Mouse (Mus musculus): ENCODE data around the gene Mettl8. TPM values are rescaled to one million over a fixed set of nuclear protein-coding genes. Genes with fewer than 3 reads are reported as not detected.

Gene Mettl8
- polyA plus RNA-seq, 1 experiment, result 13.3 TPM

- no peak for DNase-seq (ENCODE audit: extremely low spot score in 1 of 2, low spot score in 1 of 2)
Measured at GRCm38 (mm10) chr2:71037447-71037846, 17.9 kb downstream of the Mettl8 start.

- no peak for DNase-seq (ENCODE audit: extremely low spot score in 1 of 2, low spot score in 1 of 2)
Measured at GRCm38 (mm10) chr2:71033987-71034386, 21.4 kb downstream of the Mettl8 start.

DNA sequence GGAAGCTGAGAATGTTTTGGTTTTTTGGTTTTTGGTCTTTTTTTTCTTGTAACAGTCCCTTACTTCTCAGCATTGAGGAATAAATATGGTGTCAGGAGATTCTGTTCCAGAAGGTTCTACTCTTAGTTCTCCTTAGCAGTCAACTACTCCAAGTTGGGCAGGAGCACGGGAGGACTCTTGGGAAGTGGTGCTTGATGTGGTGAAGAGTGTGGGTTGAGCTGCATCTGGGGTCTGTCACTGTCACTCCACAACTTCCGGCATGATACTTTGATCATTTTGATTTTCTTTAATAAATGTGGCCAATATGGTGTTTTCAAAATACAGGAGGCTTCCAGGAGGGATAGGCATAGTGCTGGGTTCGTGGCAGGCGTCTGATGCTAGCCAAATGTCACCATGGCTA, 22.4 kb downstream of the Mettl8 start:
- no peak for DNase-seq (ENCODE audit: extremely low spot score in 1 of 2, low spot score in 1 of 2)

- DNase-seq (ENCODE audit: extremely low spot score in 1 of 2, low spot score in 1 of 2), result no peak
Measured at GRCm38 (mm10) chr2:71031973-71032794, 23.2 kb downstream of the Mettl8 start.

- DNase-seq (ENCODE audit: extremely low spot score in 1 of 2, low spot score in 1 of 2), result no peak
Measured at GRCm38 (mm10) chr2:71030663-71031062, 24.7 kb downstream of the Mettl8 start.

DNA sequence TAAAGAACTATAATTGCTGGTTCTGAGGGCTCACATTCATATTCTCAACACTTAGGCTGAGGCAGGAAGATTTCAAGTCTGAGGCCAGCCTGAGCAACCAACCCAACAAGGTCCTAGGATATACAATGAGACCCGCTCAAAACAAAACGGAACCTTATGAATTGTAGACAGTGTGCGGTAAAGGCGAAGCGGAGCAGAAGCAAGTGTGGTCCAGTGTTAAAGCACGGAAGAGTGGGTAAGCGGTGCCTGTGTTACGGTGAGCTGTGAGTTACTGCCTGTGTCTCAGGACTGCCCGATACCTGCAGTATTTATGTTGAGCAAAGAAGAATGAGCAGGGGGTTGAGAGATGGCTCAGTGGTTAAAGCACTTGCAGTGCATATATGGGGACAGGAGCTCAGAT, 27.8 kb downstream of the Mettl8 start:
- no peak for DNase-seq (ENCODE audit: extremely low spot score in 1 of 2, low spot score in 1 of 2)

GRCm38 (mm10) chr2:71026787-71027186, 28.6 kb downstream of the Mettl8 start:
- no peak for DNase-seq (ENCODE audit: extremely low spot score in 1 of 2, low spot score in 1 of 2)

- DNase-seq (ENCODE audit: extremely low spot score in 1 of 2, low spot score in 1 of 2), result no peak
Measured at GRCm38 (mm10) chr2:71025576-71026315, 29.6 kb downstream of the Mettl8 start.

DNA sequence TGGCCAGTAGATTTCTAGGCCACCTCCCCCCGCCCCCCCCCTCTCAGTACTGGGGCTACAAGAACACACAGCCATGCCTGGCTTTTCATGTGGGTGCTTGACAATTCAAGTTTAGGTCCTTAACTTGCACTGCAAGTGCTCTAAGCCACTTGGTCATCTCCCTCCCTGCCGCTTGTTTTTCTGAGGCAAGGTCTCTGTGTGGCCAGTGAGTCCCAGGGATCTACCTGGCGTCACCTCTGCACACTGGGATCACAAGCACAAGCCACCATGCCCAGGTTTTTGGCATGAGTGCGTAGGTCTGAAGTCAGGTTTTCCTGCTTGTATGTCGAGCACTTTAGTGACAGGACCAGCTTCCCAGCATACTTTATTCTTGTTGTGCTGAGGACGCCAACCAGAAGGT, 31.4 kb downstream of the Mettl8 start:
- DNase-seq (ENCODE audit: extremely low spot score in 1 of 2, low spot score in 1 of 2), result no peak

DNA sequence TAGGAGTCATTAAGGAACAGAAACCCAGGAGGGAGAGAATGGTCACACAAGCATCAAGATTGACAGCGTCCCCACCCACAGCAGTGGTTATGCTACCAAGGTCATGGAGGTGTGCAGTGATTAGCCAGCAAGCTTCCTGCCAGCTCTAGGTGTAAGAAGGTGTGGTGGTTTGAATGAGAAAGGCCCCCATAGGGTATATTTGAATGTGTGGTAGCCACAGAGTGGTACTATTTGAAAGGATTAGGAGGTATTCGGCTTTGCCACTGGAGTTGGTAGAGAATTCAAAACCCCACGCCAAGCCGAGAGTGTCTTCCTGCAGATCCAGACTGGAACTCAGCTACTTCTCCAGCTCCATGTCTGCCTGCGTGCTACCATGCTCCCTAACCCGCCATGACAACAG, 32.4 kb downstream of the Mettl8 start:
- no peak for DNase-seq (ENCODE audit: extremely low spot score in 1 of 2, low spot score in 1 of 2)

- peak in 1 of 2 experiments; percentile 44 for DNase-seq (ENCODE audit: extremely low spot score in 1 of 2, low spot score in 1 of 2)
Measured at GRCm38 (mm10) chr2:71020674-71021073, 34.7 kb downstream of the Mettl8 start.

GRCm38 (mm10) chr2:71019704-71020375, 35.5 kb downstream of the Mettl8 start:
- DNase-seq (ENCODE audit: extremely low spot score in 1 of 2, low spot score in 1 of 2), result no peak

DNA sequence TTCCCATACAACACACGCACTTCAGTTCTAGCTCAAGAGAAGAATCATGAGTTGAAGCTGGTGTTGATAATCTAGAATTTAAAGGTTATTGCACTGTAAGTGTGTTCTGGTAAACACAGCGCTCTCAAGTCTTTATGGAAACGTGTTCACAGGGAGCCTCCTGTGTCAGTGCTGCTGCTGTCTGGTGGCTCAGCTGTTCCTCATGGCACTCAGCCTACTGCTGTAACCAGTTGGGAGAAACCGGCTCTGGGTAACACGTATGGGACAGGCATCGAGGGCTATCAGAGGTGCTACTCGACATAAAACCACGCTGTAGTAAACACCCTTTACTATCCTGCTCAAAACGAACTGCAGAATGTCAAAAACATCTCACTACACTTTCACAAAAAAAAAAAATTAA, 36.1 kb downstream of the Mettl8 start:
- DNase-seq (ENCODE audit: extremely low spot score in 1 of 2, low spot score in 1 of 2), result no peak

GRCm38 (mm10) chr2:71013521-71013920, 41.9 kb downstream of the Mettl8 start:
- DNase-seq (ENCODE audit: extremely low spot score in 1 of 2, low spot score in 1 of 2), result no peak

DNA sequence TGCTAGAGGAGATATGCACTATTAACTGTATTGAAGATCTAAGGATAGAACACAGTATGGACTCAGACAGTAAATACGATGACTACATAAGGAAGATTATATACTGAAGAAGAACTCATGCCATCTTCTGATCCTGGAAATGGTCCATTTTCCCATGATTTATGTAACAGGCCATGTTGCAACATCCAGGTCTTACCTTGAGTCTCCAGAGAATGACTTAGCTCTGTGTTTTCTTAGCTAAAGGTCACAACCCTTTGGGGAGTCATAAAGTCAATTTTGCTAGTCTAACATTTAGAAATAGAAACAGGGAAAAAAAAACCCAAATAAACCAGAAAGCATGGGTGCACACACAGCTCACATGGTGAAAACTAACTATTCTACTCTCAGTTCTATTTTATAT, 43.6 kb downstream of the Mettl8 start:
- no peak for DNase-seq (ENCODE audit: extremely low spot score in 1 of 2, low spot score in 1 of 2)

DNA sequence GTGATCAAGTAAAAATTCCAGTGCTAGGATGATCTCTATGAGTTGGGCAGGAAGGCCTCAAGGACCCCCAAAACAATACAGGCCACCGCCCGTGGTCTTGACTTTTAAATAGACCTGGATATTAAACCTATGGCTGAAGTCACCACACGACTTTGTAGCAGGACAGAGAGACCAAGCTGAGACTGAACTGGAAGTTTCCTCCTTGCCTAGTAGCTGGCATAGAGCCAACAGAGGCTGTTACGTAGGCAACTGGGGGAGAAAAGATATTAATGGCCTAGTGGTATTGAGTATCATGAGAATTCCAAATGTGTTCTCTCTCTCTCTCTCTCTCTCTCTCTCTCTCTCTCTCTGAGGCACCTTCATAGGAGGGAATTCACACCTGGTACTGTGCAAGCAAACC, 51.0 kb downstream of the Mettl8 start:
- no peak for DNase-seq (ENCODE audit: extremely low spot score in 1 of 2, low spot score in 1 of 2)

GRCm38 (mm10) chr2:71002509-71002908, 52.9 kb downstream of the Mettl8 start:
- DNase-seq (ENCODE audit: extremely low spot score in 1 of 2, low spot score in 1 of 2), result no peak

DNA sequence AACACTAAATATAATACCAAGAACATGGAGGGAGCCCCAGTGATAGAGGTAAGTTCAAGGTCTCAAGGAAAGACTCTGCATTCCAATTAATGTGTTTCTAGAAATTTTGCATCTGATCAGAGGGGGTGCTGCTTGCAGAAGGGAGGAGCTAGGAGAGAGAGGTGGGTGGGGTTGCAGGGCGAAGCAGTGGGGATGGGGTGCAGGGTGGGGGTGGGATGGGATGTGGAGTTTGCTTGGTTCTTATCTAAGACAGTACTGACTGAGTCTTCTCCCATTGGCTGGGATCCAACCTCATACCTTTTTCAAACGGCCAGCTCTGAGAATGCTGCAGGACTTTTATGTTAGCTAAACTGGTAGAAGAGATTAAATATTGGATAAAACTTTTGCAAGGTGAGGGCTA, 56.6 kb downstream of the Mettl8 start:
- DNase-seq (ENCODE audit: extremely low spot score in 1 of 2, low spot score in 1 of 2), result no peak

- peak in 1 of 2 experiments; percentile 22 for DNase-seq (ENCODE audit: extremely low spot score in 1 of 2, low spot score in 1 of 2)
Measured at GRCm38 (mm10) chr2:70996438-70996837, 58.9 kb downstream of the Mettl8 start.

- no peak for DNase-seq (ENCODE audit: extremely low spot score in 1 of 2, low spot score in 1 of 2)
Measured at GRCm38 (mm10) chr2:70995900-70996299, 59.5 kb downstream of the Mettl8 start.

- DNase-seq (ENCODE audit: extremely low spot score in 1 of 2, low spot score in 1 of 2), result no peak
Measured at GRCm38 (mm10) chr2:70993740-70994139, 61.6 kb downstream of the Mettl8 start.

Measured in frontal cortex, adult 2 months (tissue).